Mouse (Mus musculus) thymus, postnatal 0 days (tissue): ENCODE results near the gene Slc38a3. TPM values are rescaled to one million over a fixed set of nuclear protein-coding genes. Genes with fewer than 3 reads are reported as not detected.
A peak's percentile ranks its signal among the peaks of the same experiment; 100 is the strongest.

Experiments
- DNase-seq: peaks from one replicate; pipeline ENCODE4 v3.0.0-alpha.2; 2015; ENCODE audit warnings: low spot score
- polyA plus RNA-seq: library from polyadenylated mRNA; unstranded; fragments of >200 nt; fragmentation: Nextera tagmentation; extraction: Ambion mirVana; gene quantifications from 2 replicates; pipeline ENCODE4 v1.2.1, GENCODE M21; 2015

Gene Slc38a3
- polyA plus RNA-seq, 1 experiment from 2014 or later = 0.60 TPM

DNA sequence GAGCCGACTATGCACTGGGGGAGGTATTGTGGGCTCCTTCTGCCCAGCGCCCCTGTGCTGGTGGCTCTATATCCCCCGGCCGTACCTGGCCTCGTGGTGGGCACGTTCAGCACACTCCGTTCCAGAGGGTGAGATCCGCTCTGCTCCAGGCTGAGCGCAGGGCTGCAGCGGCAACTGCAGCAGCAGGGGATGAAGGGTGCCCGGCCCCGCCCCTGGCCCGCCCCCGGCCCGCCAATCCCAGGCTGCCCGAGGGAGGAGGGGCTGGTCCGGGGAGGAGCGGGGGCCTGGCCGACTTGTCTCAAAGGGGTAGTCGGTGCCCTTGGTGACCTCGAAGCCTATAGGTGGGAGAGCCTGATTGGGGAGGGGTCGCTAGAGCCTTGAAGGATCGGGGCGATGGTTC is 2.1 kb downstream of the Slc38a3 start:
- DNase-seq = peak; percentile 27

DNA sequence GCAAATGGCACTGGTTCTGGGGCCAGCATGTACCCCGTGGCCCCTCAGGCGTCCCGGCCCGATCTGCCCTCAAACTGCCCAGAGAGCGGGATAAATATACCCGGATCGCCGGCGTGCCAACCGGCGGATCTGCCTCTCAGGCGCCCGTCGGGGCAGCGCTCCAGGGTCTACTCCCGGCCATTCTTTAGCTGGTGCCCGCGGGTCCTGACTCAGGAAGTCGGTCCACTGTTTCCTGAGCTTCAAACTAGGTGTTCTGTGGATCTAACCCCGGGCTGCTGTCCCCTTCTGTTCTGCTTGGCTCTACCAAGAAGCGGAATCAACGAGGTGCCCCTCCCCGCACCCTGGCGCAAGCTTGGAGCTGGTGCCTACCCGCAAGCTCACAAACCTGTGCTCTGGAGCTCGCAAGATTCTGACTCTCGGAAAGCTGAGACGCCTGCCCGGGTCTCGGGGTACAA is 2.6 kb downstream of the Slc38a3 start:
- no peak for DNase-seq

DNA sequence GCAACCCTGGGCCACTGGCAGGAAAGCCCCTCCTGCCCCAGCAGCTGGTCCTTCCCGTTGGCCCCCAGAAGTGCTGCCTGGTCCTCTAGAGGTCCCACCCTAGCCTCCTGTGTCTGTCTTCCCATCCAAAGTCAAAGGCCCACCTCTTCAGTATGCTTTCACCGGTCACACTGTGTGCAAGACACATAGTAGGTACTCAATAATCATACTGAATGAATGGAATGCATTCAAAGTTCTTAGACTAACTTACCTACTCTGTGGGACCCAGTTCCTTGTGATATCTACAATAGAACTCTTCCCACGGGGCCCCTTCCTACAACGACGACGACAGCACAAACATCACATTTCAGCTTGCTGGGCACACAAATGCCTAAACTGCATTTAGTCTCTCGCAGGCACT is 4.0 kb downstream of the Slc38a3 start:
- no peak for DNase-seq

DNA sequence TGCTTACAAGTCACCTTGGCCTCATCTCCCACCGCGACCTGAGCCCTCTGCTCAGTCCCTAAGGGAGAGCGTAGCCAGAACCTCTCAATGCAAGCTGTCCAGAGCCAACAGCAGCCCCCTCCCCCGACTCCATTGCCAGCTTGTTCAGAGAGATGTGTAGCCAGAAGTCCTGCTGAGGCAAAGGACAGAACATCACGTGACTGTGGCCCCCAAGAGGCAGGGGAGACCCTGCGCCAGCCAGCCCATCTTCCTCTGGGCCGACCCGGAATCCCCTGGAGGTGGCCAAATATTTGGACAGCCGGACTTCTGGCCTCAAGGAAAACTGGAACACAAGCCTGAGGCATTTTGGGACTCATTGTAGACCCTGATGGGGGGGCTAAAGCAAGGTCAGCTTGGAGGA is 5.8 kb downstream of the Slc38a3 start:
- DNase-seq = no peak

DNA sequence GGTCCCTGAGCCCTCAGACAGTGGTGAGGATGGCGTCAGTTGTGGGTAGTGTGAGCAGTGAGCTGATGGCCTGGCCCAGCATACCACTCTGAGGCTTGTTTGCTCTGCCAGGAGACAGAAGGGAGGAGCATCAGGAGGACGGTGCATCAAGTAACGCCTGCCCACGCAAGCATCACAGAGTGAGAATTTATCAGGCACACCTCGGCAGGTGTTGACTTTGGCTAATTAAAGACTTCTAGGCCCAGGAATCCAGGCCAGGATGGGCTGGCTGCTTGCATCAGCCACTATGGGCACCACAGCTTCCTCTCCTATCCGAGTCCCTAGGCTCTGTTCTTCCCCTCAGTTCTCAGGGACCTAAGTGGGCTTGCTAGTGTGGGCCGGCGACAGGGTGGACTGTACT is 7.0 kb downstream of the Slc38a3 start:
- DNase-seq = no peak

DNA sequence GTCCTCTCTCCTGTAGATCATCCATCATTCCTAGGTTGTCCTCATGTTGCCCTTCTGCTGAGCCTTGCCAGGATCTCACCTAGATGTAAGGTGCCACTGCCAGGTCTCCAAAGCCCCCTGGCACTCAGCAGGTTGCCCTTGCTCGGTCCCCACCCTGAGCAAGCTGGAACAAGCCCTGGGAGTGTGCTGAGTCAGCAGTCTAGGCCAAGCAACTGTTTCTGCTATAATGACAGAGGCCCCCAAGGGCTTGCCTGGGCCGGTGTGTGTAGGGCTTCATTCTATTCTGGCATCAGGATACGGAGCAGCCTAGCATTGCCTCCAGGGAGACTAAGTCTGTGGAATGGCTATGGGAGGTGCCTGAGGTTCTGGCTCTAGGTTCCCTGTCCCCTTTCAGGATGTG is 8.6 kb downstream of the Slc38a3 start:
- no peak for DNase-seq

DNA sequence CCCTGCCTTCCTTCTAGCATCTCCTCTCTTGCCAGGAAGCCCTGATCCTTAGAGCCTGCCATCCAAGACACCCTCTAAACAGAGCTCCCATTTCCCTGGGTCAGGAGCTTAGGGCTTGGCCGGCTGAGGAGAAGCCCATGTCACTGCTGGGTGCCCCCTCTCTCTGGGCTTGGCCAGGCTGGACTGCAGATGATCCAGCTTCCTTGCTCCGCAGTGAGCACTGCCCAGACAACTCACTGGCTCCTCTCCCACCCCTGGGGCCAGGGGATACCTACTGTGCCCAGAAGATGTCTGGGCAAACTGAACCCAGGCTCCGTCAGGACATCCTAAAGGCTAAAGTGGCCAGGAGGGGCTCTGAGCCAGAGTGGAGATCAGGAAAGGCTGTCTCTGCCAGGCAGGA is 9.4 kb downstream of the Slc38a3 start:
- no peak for DNase-seq

DNA sequence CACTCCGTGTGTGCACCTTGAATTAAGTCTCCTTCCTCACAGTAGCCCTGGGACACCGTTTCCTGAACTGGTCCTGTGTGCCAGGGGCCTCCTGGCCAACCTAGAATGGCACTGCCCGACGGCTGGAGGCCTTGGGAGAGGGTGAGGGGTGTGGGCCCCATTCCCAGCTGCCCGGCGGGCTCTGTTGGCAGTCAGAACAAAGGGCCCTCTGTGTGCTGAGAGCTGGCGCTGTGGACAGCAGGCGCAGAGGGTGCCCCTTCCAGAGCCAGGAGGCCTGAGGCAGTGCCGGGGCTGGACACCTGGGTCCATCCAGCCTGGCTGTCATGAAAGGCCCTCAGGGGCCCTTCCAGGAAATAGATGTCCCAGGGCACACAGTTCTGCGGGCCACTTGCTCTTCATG is 9.8 kb downstream of the Slc38a3 start:
- no peak for DNase-seq

DNA sequence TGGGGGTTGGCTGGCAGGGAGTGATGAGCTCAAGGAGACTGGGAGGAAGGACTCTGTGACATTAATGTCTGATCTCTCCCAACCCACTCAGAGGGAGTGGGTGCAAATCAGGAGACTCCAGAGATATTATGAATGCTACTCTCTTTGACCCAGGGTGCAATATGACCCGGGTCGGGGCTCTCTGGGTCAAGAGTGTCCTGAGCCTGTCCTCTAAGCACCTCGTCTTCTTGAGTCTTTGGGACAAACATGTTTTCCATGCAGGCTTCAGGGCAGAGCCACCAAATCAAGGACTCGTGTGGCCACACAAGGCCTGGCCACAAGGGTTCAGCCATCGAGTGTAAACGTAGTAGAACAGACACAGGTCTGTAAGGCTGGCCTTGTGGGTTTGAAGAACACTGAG is 11.2 kb downstream of the Slc38a3 start:
- DNase-seq = no peak

DNA sequence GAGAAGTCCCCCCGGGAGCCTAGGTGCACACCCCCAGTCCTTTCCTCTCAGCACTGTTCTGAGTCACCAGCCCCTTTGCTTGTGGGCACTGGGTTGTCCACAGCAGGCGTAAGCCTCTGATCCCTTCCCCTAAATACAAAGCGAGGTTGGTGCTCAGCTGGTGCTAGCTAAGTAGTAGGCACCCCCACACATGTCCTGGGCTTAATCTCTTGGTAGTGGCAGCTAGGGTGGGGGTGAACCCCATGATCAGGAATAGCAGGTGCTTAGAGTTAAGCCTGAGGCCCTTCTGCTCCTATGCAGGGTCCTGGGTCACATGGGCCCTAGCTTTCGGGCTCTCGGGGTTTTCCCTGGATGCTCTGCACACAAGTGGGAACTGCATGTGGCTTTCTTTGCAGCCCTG is 12.2 kb downstream of the Slc38a3 start:
- DNase-seq = no peak

DNA sequence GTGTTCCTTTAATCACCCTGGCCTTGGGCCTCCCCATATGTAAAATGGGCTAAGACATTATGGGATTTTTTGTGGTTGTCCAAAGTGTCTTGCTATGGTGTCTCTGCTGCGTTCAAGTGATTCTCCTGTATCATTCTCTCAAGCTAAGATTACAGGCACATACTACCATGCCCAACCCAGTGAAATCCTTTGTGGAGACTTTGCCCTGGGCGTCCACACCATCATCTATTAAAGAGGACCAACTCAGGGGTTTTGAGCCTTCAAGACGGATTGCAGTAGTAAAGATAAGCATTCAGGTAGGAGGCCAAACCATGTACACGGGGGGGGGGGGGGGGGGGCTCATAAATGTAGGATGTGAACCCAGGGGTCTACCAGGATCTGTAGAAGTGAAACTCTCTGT is 14.7 kb downstream of the Slc38a3 start:
- DNase-seq = no peak

DNA sequence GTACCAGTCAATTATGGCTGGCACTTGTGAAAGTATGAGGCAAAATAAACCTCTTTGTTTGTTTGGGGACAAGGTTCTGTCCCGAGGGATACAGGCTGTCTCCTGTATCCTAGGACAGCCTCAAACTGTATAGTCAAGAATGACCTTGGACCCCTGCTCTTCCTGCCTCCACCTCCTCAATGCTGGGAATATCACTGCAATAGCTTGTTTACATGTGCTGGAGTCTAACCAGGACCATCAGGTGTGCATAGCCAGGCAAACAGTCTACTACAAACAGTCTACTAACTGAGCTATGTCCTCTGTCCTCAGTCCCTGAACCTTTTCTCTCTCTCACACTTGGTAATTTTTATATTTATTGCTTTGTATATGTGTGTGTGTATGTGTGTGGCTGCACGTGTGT is 15.9 kb downstream of the Slc38a3 start:
- DNase-seq = no peak

DNA sequence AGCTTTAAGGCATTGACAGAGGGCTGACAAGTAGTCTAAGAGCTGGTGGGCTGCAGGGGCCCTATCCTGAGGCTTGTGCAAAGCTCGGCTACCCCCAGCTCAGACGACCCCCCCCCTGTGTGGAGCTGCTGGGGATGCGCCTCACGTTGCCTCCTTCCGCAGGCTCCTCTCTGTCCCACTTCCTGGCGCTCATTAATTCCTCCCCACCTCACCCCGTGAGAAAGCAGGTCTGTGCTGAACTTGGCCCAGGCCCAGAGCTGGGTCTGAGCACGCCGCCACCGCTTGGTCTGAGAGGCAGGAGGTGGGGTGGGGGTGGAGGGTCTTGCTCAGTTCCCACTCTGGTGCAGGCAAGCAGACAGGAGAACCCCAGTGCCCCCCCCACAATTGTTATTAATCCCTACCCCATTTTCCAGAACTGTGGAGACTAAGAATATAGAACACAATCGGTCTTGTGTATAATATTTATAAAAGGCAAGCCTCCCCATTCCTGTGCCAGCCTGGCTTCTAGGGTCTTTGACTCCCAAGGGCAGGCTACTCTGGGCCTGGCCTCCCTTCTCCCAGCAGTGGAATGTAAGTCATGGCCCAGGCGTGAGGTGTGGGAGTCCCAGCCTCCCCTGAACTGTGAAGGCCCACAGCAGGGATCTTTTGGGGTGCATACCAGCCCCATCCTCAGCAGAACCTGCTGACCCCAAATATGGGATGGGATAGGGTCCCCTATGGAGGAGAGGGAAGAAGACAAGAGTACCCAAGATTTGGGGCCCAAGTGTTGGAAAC is 18.4 kb downstream of the Slc38a3 start:
- no peak for DNase-seq

DNA sequence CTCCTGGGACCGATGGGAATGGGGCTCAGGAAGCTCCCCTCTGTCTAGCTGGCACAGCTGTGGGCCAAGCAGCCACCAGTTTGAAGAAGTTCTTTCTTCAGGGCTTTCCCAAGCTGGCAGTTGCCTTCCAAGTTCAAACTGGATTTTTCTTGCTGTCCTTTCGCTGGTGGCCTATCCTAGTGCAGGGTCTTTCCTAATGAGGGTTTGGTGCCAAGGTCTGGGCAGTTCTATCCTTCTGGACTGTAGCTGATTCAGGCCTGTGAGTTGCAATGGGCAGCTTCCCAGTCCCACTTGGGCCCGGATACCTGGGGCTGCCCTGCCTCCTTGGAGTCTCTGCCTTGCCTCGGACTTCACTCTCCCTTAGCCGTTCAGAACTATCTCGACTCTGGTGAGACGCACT is 19.1 kb downstream of the Slc38a3 start:
- no peak for DNase-seq

DNA sequence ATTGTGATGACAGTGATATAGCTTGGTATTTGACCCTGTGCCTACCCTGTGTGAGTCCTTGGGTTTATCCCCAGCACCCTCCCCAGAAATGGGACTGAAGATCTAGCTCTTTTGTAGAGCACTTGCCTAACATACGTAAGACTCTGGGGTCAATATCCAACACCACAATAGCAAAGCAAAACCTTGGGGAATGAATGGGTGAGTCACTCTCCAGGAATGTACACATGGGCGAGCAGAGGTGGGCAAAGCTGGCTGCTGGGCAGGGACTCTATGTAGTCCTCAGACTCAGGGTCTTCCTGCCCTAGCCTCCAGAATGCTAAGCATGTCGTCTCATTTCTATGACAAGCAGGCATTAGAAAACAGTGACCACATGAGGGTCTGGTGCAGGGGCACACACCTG is 20.6 kb downstream of the Slc38a3 start:
- DNase-seq = no peak

DNA sequence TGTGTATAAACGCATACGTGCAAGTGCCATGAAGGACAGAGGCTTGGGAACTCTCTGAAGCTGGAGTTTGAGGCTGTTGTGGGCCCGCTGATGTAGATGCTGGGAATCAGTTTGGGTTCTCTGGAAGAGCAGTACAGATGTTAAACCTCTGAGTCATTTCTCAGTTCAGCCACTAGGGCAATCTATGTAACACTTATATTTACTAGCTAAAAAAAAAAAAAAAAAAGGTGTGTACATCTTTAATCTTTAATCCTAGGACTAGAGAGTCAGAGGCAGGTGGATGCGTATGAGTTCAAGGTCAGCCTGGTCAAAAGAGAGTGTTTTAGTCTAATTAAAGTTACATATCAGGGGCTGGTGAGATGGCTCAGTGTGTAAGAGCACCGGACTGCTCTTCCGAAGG is 22.4 kb downstream of the Slc38a3 start:
- DNase-seq = no peak

DNA sequence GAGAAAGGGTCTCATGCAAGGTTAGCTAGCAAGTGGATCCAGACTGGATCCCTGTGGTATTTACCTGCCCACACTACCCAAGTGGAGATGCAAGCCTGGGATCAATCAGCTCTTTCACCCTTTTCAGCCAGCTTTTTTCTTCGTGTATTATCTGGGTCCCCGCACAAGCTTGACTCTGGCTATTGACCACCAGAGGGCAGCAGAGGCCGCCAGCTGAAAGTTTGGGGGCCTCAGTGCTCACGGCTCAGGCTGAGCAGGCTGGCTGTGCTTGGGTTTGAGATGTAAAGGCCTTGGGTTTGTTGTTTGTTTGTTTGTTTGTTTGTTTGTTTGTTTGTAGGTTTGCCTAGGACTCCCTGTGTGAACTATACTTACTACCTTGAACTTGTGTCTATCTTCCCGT is 23.8 kb downstream of the Slc38a3 start:
- peak; percentile 85 for DNase-seq

DNA sequence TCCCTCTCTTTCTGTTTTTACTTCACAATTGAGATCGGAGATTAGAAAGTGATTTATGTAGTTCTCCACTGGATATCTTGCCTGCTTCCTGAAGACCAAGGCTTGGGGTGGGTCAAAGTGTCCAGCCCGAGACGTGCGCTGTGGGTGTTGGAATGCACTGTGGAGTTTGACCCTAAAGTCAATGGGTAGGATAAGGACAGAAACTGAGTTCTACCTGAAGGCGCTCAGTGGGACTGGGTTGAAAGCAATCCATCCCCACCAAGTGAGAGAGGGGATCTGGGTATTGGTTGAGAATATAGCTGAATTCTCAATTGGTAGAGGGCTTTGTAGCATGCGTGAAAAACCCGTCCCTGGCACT is 24.2 kb downstream of the Slc38a3 start:
- DNase-seq = no peak

DNA sequence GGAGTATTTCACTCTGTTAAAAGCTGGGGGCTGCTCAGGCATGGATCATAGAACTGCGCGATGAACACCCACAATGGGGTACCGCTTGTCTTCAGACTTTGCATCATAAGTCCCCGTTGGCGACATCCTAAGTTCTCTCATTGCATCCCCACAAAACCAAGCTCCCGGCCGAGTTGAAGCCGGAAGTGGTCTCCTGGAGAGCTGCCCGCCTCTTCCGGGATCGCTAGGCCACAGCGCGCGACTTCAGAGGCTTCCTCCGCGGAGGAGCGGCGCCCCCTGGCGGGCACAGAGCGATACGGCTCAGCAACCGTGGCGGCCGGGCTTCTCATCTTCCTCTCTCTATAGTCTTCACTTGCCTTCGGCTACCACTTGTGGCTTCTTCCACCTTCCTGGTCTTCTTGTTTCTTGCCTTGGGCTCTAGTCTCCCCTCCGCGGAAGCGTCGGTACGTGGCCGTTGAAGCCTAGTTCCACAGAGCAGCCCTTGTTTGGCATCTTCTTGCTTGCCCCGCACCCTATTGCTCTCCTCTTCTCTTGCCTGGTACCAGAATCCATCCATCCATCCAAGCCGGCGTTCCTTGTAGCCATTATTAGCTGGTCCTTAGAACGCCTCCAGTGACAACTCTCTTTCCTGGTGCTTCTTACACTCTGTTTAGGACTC is 24.7 kb downstream of the Slc38a3 start:
- peak; percentile 96 for DNase-seq

DNA sequence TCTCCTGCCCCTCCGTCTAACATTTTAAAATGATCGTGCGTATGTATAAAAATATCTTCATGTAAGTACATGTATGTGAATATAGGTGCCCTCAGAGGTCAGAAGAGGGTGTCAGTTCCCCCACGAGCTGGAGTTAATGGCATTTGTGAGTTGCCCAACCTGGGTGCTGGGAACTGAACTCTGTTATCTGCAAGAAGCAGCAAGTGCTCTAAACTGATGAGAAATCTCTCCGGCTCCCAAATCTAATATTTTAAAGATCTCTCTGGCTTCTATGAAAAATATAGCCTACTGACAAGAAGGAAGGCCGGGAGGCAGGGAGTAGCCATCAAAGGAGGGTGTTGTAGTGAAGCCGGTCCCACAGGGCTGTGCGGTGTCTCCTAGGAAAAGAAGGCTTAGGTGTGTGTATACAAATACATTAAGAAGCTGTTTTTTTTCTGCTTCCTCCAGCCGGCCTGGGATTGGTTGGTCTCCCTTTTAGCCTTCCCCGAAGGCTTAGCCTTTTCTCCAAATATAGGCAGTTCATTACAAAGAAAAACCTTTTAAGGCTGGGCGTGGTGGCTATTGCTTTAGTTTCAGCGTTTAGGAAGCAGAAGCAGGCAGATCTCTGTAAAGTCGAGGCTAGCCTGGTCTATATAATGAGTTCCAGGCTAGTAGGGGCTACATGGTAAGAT is 25.7 kb downstream of the Slc38a3 start:
- DNase-seq = no peak

DNA sequence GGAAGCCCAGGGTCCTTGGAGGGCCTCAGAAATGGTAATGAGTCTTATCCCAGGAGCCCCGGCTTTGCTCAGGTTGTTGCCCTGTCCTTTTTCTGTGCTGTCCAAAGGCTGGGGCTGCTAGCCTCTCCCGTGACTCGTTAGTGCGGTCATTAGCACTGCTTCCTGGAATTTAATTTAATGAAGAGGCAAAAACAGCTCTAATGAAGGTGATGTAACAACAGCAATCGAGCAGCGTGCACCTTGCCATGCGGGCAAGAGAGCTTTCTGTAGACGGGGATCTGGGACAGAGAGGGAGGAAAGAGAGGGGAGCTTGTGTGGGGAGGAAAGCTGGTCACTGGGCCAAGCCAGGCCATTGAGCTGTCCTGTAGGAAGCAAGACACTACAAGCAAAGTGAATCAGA is 27.7 kb downstream of the Slc38a3 start:
- no peak for DNase-seq

DNA sequence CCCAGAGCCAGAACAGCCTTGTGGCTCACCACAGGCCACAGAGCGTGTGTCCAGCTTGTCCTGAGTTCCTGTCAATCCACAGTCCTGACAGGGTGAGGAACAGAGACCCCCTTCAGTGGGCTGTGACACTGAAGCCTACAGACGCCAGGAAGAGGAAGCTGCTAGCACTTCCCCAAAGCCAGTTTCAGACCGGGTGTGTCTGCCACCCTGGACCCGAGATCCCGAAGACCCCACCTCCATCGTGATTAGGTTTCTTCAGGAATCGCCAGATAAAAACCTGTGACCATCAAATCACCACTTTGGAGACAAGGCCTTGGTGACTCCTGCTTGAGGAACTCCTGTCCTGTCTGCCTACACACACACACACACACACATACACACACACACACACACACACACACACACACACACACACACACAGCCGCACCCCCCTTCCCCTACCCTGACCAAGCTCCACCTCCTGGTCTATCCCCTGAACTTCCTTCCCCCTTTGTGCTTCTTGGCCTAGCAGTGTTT is 29.0 kb downstream of the Slc38a3 start:
- DNase-seq = peak; percentile 39
